Mouse (Mus musculus): Measurements from ENCODE around the gene Erp29.
A peak's percentile ranks its signal among the peaks of the same experiment; 100 is the strongest.

The Erp29 gene

DNA sequence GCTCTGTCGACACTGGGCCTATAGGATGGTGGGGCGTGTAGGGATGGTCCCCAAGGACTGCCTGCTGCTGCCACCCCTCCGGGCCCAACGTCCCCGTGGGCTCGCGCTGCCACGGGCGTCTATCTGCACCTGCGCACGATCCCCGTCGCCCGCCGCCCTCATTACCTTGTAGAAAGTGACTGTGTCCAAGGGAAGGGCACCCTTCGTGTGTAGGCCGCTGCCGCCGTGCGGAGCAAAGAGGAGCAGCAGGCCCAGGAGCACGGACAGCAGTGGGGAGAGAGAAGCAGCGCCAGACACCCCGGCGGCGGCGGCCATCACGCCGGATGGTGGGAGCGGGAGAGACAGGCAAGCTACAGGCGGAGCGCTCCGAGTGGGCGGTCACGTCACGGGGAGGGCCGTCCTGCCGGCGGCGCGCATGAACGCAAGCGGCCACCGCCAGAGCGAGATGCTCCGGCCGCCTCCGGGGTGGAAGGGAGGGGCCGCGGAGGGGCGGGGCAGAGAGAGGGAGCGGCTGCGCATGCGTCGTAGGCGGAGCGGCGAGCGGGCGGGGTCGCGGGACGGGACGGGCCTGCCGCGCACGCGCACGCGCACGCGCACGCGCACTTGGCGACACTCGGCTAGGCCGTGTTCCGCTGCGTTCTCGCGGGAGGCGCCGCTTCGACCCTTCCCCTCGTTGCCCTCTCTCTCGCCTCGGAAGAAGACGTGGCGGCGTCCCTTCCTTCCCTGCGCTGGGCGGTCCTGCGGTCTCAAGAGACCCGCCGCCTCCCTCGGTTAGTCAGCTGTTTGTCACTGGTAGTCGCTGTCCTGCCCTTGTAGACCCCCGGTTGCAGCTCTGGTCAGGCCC, at the start of gene Erp29:
Erp29 (minus strand) TSS at position 481 of the 844 bp plus-strand sequence.
- peak; percentile 98 to 99 for DNase-seq (ENCODE audit: low spot score in 2 of 2)

DNA sequence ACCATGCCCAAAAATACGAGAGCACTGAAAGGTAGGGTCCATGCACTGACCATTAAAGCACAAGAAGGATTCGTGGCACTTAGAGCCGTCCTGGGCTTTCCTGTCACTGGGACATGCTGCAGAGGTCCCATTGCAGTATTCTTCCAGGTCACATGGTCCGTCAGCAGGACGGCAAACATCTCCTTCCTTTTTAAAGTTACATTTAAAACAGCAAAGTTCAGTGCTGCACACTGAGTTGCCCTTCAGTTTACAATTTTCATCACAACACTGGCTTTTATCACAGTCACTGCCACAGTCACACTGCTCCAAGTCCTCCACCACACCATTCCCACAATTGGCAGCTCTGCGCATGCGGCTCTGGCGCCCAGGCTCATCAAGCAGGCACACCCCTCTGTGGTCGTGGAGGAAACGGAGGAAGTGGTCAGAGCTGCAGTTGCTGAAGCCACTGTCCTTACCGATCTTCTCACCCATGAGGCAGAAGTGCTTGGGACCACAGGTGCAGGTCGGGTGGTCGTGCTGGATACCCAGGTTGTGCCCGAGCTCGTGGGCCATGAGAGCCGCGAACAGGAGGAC, 49.2 kb upstream of the Erp29 start:
- peak; percentile 43 to 67 for DNase-seq (ENCODE audit: low spot score in 2 of 2)

DNA sequence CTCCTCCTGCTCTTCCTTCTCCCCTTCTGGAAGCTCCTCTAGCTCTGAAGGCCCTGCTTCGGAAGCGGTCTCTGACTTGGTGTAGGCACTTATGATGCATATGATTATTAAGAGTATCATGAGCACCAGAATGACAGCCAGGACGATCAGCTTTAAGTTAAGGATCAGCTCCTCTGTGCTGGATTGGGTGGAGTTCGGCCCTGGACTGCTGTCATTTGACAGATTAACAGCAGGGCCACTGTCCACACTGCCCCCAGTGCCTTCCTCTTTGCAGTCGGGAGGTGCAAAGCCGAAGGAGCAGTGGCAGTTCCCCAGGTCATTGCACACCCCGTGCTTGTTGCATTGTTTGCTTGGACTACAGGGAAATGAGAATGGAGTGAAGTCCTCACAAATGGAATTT, 48.4 kb upstream of the Erp29 start:
- no peak for DNase-seq (ENCODE audit: low spot score in 2 of 2)

DNA sequence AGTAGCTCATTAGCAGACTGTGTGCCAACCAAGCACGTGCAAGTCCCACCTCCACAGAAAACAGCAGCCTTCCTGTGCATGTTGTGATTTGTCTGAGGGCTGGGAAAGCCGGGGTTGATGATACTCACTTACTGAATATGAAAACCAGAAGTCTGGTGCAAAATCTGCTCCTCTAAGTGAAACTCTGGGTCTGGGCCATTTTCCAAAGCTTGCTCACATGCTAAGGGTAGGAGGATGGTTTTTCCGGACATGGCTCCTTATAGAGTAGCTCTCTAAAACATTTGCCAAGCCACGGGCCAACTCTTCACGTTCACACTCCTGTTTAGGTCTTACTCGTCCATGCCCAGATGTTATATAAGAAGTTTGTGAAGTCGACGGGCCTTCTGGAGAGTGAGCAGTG, 41.0 kb upstream of the Erp29 start:
- DNase-seq (ENCODE audit: low spot score in 2 of 2): no peak

DNA sequence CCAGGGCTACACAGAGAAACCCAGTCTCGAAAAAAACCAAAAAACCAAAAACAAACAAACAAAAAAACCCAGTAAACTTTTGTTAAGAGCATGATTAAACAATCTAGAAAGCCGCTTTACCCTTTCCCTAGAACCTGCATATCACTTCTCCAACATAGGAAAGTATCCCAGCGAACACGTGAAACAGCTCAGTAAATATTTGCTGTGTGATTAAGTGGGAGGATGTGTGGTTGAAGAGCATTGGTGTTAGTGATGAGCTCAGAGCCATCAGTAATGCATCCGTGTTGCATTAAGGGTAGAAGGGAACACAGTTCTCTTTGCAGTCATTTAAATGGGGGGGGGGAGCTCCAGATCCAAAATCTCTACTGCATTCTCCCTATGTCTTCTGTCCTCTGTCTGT, 32.5 kb upstream of the Erp29 start:
- DNase-seq (ENCODE audit: low spot score in 2 of 2): no peak

DNA sequence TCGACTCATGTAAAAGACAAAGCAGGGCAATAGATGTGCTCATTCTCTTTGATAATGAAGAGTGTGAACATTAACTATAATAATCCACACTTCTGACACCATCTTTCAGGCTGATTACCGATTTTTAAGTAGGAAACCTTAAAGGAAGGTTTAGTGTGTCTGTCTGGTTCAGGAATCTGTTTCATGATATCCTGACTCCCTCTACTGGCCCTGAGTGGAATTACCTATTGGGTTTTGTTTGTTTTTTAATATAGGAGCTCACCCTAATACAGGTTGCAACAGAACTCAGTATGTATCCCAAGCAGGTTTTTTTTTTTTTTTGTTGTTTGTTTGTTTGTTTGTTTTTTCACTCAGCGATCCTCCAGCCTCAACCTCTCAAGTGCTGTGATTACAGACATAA, 25.4 kb upstream of the Erp29 start:
- DNase-seq (ENCODE audit: low spot score in 2 of 2): peak; percentile 20 to 36

DNA sequence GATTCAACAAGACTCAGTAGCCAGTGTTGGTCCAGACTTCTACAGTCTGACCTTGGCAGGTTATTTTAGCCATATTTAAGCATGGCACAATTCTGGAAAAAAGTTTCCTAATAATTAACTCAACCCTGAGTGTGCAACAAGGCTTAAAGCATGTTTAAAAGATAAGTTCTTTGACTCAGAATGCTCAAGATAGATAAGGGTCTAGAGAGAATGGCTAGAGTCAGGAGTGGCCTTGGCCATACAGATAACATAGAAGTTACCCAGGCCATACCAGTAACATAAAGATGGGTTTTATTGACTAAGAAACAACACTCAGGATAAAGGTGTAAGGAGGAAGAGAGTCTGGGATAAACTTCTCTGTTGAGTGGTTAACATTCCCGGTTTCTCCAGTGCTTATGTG, 23.7 kb upstream of the Erp29 start:
- DNase-seq (ENCODE audit: low spot score in 2 of 2): no peak

DNA sequence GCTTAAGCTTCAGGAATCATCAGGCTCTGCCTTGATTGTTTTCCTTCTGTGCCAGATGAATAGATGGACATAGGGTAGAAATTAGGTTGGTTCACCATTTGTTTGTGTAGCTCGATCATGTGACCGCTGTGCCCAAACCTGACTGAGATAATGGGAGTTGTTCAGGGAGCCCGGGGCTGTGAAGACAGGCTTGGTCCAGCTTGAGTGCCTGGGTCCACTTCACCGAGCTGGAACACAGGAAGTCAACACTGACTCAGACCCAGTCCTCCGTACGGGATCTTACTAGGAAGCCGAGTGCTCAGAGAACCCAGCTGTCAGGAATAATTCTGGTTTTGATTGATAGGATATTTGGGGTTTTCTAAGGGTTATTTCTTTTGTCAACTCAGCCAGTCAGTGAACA, 22.3 kb upstream of the Erp29 start:
- DNase-seq (ENCODE audit: low spot score in 2 of 2): no peak

DNA sequence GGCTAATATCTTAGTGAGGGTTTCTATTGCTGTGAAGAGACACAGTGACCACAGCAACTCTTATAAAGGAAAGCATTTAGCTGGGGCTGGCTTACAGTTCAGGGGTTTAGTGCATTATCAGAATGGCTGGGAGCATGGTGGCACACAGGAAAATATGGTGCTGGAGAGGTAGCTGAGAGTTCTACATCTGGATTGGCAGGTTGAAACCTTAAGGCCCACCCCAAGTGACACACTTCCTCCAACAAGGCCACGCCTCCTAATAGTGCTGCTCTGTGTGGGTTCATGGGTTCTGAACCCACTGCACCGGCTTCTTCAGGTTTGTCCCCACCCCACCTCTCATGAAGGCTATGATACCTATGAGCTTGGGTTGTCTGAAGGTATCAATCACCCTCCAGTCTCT, 20.1 kb upstream of the Erp29 start:
- no peak for DNase-seq (ENCODE audit: low spot score in 2 of 2)

DNA sequence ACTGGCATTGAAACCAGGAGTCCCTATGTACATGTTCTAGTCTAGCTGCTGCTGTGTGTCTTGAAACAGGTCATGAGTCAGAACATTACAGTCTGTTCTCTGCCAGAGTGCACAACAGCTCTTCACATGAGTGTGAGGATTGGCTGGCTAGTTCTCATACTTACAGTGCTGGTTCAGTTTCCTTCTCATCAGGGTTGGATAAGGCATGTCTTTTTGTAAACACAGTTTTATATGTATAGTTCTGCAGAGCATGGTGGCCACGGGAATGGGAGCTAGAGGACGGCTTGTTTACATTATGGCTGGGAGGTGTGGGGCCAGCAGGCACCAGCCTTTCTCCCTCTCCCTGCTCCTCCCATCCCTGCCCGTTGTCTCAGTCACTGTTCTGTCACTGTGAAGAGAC, 17.3 kb upstream of the Erp29 start:
- DNase-seq (ENCODE audit: low spot score in 2 of 2): no peak

DNA sequence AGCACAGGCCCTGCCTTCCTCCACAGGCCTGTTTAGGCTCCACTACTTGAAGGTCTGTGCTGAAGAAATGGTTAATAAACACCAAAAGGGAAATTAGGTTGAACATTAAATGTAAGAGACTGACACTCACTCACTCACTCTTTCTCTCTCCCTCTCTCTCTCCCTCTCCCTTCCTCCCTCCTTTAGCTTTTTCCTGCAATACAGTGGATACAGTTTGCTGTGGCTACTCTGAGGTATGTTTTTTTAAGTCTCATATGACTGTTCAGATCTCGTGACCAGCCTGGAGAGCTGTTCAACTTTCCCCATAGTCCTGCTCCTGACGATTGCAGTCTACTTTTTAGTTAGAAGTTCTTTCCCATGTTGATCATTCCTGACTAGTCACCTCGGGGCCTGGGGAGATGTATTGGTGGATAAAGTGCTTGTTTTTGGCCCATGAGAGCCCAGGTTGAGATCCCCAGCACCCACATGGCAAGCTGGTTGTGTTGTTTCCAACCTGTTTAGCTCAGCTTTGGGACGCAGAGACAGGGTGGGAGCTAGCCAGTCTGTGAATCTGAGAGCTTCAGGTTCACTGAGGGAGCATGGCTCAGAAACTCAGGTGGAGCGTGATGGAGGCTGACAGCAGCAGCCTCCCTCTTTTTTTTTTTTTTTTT, 11.4 kb upstream of the Erp29 start:
- DNase-seq (ENCODE audit: low spot score in 2 of 2): no peak

DNA sequence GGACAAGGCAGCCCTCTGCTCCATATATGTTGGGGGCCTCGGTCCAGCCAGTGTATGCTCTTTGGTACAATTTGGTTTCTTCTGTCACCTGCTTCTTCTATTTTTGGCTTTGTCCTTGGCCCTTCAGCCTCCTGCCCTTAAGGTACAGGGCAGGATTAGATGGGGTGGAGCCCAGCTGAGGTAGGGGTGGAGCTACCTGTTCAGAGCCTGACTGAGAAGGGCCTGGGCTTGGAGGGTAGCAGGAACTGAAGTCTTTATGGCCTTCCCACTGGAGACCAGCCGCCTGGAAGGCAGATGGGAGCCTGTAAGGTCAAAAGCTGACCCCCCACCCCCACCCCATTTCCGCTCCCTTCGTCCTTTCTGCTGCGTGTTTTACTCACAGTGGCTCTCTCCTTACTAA, 10.7 kb upstream of the Erp29 start:
- no peak for DNase-seq (ENCODE audit: low spot score in 2 of 2)

DNA sequence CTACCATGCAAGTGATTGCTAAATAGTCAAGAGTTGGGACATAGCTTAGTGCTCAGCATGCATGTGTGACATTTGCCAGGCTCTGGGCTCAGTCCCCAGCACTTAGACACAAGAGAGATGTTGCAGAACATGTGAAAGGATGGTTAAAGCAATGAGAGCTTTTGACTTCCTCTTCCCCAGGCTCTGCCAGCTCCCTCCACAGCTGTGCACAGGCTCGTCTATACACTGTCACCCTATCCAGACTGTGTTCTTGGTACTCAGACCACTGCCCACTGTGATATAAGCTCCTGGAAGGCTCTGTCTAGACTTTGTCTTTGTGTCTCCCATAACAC, 9.8 kb upstream of the Erp29 start:
- DNase-seq (ENCODE audit: low spot score in 2 of 2): no peak

DNA sequence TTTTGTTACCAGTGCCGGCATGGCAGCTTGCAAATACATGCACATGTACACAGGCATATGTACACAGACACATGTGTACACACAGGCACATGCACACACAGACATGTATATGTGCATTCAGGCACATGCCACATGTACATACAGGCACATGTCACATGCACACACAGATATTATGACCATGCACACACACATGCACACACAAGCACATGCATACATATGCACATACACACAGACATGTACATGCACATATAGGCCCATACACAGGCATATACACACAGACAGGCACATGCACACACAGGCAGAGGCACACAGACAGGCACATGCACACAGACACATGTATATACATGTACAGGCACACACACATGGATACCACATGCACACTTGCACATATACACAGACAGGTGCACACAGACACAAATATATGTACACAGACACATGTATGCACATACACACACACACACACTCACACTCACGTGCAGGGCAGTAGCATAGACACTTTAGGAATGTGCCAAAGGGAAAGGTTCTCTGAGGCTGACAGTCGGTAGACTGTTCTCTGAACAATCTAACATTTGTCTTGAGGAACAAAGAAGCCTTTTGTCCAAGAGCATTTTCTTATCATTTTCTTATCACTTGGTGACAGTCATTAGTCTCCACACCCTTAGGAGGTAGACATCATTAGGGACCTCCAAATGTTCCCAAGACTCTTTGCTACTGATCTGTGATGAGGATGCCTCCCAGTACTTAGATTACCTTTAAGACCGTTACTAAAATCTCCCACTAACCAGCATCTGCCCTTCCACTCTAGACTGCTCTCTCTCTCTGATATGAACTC, 9.2 kb upstream of the Erp29 start:
- no peak for DNase-seq (ENCODE audit: low spot score in 2 of 2)

DNA sequence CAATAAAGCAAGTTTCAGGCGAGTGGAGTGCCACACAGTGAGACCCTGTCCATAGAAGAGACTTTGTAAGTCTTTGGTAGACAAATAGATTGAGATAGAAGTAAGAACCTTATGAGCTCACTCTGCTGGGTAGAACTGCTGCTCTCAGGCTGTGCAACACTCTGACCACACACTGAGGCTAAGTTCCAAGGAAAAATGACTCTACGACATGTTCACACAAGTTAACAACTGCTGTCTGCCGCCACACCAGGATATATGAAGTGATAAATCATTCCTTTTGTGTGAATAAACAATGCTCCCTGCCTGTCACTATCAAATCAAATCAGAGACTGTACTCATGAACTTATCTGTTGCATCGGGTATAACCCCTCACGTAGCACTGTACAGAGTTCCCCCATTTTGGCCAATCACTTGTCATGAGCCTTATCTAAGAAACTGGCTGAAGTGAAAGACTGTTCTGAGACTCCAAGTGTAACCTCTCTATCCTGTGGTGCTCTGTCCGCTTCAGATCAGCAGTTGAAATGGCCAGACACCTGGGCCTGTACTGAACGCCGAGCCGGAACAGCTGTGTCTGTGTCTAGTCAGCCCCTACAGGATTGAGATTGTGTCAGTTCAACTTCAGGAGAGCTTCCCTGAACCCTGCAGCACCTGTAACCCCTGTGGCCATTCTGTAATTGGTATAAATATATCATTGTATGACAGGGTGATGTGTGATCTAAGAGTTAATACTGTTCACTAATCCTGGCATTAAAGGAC, 3.4 kb upstream of the Erp29 start:
- DNase-seq (ENCODE audit: low spot score in 2 of 2): no peak

DNA sequence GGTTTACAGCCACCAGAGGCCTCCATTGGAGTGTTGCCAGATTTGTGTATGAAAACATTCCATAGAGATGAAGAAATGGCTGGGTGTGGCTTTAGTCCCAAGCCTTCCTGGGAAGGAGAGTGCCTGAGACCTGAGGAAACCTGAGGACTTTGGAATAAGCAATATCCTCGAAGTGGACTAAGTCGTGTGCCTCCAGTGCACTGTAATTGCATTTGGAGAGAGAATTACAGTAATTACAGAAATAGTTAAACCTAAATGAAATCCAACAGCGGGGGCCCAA, 2.1 kb upstream of the Erp29 start:
- no peak for DNase-seq (ENCODE audit: low spot score in 2 of 2)

DNA sequence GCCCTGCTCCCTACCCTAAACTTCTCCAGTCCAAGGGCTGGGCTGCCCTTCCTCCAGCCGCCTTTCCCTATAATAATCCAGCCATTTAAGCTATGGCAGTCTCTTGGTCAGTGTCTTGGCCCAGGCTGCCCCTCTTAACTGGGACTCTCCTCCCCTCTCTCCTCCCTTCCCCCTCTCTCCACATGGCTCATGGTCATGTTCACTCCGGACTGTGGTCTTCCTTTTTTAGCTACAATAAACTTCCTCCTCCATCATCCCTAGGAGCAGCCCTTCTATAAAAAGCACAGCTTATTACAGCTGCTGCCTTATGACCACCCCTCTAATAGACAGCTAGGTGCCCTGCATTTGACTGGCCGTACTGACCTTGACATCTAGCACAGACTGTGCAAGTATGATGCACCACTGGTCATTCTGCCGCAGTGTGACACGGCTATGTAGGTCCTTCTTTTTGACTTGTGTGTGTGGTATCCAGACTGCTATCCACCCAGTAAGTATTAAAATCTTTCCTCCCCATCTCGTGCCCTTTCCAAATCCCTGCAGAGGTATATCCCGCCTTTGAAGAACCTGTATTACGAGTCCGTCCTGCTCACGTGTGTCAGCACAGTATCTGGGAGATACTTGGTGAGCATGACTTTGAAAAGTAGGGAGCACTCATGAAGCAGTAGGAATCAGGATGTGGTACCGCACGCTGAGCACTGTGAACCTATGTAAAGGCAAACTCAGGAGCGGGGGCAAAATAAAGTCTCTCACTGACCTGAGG, 1.6 kb upstream of the Erp29 start:
- DNase-seq (ENCODE audit: low spot score in 2 of 2): no peak

DNA sequence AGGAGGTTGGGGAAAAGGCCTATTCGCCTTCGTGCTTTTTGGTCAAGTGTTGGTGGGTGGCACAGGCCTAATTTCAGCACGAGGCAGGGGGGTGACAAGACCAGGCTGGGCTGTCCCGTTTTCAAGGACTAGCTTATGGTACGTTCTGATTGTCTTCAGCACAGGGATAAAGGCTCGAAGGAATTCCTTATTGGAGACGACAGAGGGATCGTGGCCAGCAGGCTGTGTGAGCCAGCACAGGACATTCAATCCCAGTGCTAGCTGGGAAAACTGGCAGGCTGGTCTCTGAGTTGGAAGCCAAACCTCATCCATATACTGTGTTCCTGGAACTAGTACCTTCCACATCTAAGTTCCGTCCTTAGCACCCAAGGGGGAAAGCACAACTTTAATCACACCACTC, 600 bp upstream of the Erp29 start:
- no peak for DNase-seq (ENCODE audit: low spot score in 2 of 2)

DNA sequence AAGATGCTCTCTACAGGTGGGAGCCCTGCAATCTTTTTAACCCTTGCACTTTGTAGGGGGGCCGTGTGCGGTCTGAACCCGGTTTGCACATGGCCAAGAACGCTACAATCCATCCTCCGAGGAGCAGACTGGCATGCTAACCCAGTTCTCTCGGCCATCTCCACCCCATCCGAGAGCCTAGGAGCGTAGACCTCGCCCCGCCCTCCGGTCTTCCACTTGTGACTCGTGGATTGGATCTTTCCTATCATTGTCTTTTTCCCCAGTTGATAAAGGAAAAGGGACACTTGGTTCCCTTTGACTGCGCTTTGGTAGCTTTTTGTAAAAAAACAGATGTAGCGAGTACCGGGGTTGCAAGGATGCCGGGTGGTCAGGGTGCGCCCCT, 671 bp downstream of the Erp29 start, which contains the start of gene Tmem116:
Tmem116 (plus strand) TSS at position 250 of the 382 bp plus-strand sequence.
- no peak for DNase-seq (ENCODE audit: low spot score in 2 of 2)

DNA sequence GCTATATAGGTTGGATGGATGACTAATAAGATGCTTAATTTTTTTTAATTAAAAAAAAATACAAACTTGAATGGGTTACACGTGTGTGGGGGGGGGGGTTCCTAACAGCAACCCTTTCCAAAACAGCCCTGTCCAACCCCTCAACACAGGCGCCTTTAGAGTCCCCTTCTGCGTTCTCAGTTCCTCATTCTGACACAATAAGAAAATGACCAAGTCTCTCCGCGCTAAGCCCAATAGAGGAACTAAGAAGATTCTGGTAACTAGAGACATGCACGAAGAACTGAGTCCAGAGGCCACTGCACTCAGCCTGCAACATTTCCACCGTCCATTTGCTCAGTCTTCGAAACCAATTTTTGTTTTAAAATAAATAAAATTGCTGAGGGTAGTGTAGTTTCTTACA, 1.1 kb downstream of the Erp29 start:
- DNase-seq (ENCODE audit: low spot score in 2 of 2): peak in 1 of 2 experiments; percentile 63

DNA sequence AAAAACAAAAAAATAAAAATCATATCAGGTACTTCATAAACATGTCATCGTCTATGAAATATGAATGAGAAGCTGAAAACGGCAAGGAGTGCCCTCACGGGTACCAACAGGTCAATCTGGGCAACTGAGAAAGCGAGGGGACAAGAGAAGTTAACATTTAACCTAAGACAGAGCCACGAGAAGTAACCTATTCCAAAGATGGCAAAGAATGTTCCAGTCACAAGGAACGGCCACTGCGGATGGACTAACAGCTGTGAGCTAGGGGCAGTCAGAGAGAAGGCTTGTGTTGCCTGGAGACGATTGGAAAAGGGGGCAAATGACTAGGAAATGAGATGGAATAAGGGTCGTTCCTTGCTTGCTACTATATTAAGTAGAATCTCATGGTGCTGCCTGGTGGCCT, 1.8 kb downstream of the Erp29 start:
- no peak for DNase-seq (ENCODE audit: low spot score in 2 of 2)
